Mouse (Mus musculus): ENCODE measurements around the gene Hmg20b.

DNA sequence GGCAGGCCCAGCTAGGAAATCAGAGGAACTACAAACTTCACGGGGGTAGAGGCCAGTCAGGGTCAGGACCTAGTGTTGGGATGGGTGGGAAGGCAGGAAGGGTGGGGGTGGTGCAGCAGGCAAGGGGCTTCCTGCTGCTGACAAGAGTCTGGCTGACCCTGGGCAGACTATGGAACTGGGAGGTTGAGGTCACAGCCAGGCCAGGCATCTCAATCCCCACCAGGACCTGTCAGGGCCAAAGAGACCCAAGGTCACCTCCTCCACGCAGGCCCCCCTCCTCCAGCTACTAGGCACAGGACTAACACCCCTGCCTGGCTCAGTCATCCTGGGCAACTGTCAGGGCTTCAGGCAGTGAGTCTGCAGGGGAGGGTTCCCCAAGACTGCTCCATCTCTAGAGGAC, 22.3 kb downstream of the Hmg20b start:
- no peak for TF ChIP-seq POLR2A (IDR thresholded peaks at IDR 0.05; ENCODE audit: low read depth, low read length)
- no peak for TF ChIP-seq CTCF (conservative IDR thresholded peaks at IDR 0.05; ENCODE audit: insufficient read depth, insufficient read length, low read depth, low read length)

All from kidney, adult 2 months (tissue).